ENCODE assay signal across 23 mouse cellular contexts in genomic region chr4:62971991-62972390, GRCm38 (mm10). TPM values are rescaled to one million over a fixed set of nuclear protein-coding genes. Genes with fewer than 3 reads are reported as not detected.
DNase-seq lines count a peak whose midpoint lies in the region; TF ChIP-seq lines count a peak whose summit lies in the region.
"Had no signal": no experiment of that assay in that cellular context is flagged by ENCODE, and none has a peak within 500 bp of the region (broad histone marks: within the 10 kb centered on the region; RNA-seq: fewer than 3 reads in every experiment).

No protein-coding gene starts in this region.

- no peak overlapping the region for H3K9ac ChIP-seq in heart, adult 2 months (ENCODE audit: low read depth, low read length)
- no peak overlapping the region for H3K9ac ChIP-seq in liver, adult 2 months (ENCODE audit: low read depth, low read length)
- H3K9ac ChIP-seq: forebrain, embryonic 13.5 days; heart, embryonic 13.5 days; hindbrain, embryonic 13.5 days; liver, embryonic 14.5 days; midbrain, embryonic 13.5 days; neural tube, embryonic 13.5 days had no signal

- H3K4me1 ChIP-seq in heart, adult 2 months (ENCODE audit: control insufficient read depth, insufficient read depth, low read length), result no peaks in the 10 kb centered on the region
- H3K4me1 ChIP-seq in liver, adult 2 months (ENCODE audit: control insufficient read depth, insufficient read depth, low read length), result no peaks in the 10 kb centered on the region

- TF ChIP-seq EP300 in heart, adult 2 months (IDR thresholded peaks at IDR 0.05; ENCODE audit: insufficient read depth, low read depth, low read length), result no peak

- H3K36me3 ChIP-seq in heart, adult 2 months (ENCODE audit: control insufficient read depth, insufficient read depth, low read length), result no peaks in the 10 kb centered on the region
- no peaks in the 10 kb centered on the region for H3K36me3 ChIP-seq in liver, adult 2 months (ENCODE audit: control insufficient read depth, insufficient read depth, low read length)
- H3K36me3 ChIP-seq: heart, embryonic 13.5 days; hindbrain, embryonic 13.5 days; midbrain, embryonic 13.5 days; neural tube, embryonic 13.5 days had no signal

- WGBS in heart, adult 2 months, result 69% methylated on average over 1 of the region's 1 CpGs
- WGBS in liver, adult 2 months, result 19% methylated on average over 1 of the region's 1 CpGs

- DNase-seq in heart, postnatal 10 days, result peak; percentile 35 to 53
- no peak for DNase-seq in heart, adult 2 months
- DNase-seq in liver, adult 2 months (ENCODE audit: extremely low read depth, low read depth, low spot score), result peak; percentile 3
- no peak for DNase-seq in liver
- DNase-seq in 3T3-L1 (ENCODE audit: low read depth, low spot score), result peak; percentile 60
- peak; percentile 77 for DNase-seq in NIH3T3 (ENCODE audit: low read depth)
- DNase-seq in frontal cortex, postnatal 25 days (ENCODE audit: low spot score in 2 of 2), result no peak
- no peak for DNase-seq in right cerebral cortex, postnatal 36 days (ENCODE audit: low spot score in 2 of 2)
- DNase-seq: adrenal gland, postnatal 10 days; cerebellum, adult 8-10 months; cerebellum, postnatal 36 days; gastrocnemius, postnatal 36 days; heart, postnatal 14 days; layer of hippocampus, postnatal 36 days; left cerebral cortex, postnatal 4 days had no signal

- H3K27ac ChIP-seq in heart, adult 2 months, result no peak overlapping the region
- no peak overlapping the region for H3K27ac ChIP-seq in liver, adult 2 months (replicated peaks; ENCODE audit: insufficient read depth, low read depth, low read length)
- H3K27ac ChIP-seq: forebrain, embryonic 13.5 days; heart, embryonic 13.5 days; hindbrain, embryonic 13.5 days; liver, embryonic 14.5 days; macrophage; midbrain, embryonic 13.5 days; neural tube, embryonic 13.5 days had no signal

- no peak for TF ChIP-seq CTCF in heart, adult 2 months (IDR thresholded peaks at IDR 0.05)
- no peak for TF ChIP-seq CTCF in liver, adult 2 months (IDR thresholded peaks at IDR 0.05; ENCODE audit: low read depth, low read length)

- intact Hi-C loops in heart, postnatal 10 days (cut with DNase I), result no loop called here
- intact Hi-C loops in heart, adult 2 months (cut with DNase I), result no loop called here

- TF ChIP-seq POLR2A in heart, adult 2 months (IDR thresholded peaks at IDR 0.05; ENCODE audit: insufficient read depth, low read depth, low read length), result no peak
- no peak for TF ChIP-seq POLR2A in liver, adult 2 months (IDR thresholded peaks at IDR 0.05; ENCODE audit: extremely low read depth, insufficient read depth, low read length)

- no peak overlapping the region for H3K4me3 ChIP-seq in heart, adult 2 months
- no peak overlapping the region for H3K4me3 ChIP-seq in liver, adult 2 months (ENCODE audit: insufficient read depth, low read depth, low read length)
- H3K4me3 ChIP-seq: forebrain, embryonic 13.5 days; heart, embryonic 13.5 days; hindbrain, embryonic 13.5 days; midbrain, embryonic 13.5 days; neural tube, embryonic 13.5 days had no signal

- H3K79me2 ChIP-seq in heart, adult 2 months (replicated peaks; ENCODE audit: control insufficient read depth, insufficient read depth, low read length), result no peaks in the 10 kb centered on the region
- peaks cover 6% of the 10 kb centered on the region; the same call in 1 of the 2 replicates for H3K79me2 ChIP-seq in liver, adult 2 months (ENCODE audit: control insufficient read depth, insufficient read depth, low read length)

- no peaks in the 10 kb centered on the region for H3K27me3 ChIP-seq in heart, adult 2 months (ENCODE audit: control insufficient read depth, insufficient read depth, low read length)
- no peaks in the 10 kb centered on the region for H3K27me3 ChIP-seq in liver, adult 2 months (ENCODE audit: control insufficient read depth, insufficient read depth, low read length)
- H3K27me3 ChIP-seq: forebrain, embryonic 13.5 days; heart, embryonic 13.5 days; hindbrain, embryonic 13.5 days; midbrain, embryonic 13.5 days; neural tube, embryonic 13.5 days had no signal

RNA-seq across cellular contexts. Expression of gene Zfp618, which starts 6.6 kb away (rescaled TPM):
- total RNA-seq in heart, postnatal 10 days (2021), result 1 to 10 TPM; 4.5 to 5.8 TPM
- 1 to 10 TPM in 1 of 2 experiments, under 1 TPM in 1; 0.37 to 2.2 TPM for total RNA-seq in heart, adult 2 months (2021)
- 0.25 and 0.47 TPM in 2 replicates for polyA plus RNA-seq in heart, adult 2 months (2012; rRNA removed)
- 0.18 and 0.47 TPM in 2 replicates for total RNA-seq in liver, adult 2 months (2014; rRNA removed)
- polyA plus RNA-seq in liver, adult 2 months (2012; rRNA removed), result 0.29 and 0.73 TPM in 2 replicates
- total RNA-seq: CH12.LX had no signal
- polyA plus RNA-seq: macrophage had no signal

Comparison
In these comparisons a context has a peak if more than half of its experiments do, and no peak if none do; other contexts are left out.
1. DNase-seq: peak in heart, postnatal 10 days (2 of 2), liver, adult 2 months (single experiment), 3T3-L1 (single experiment) and NIH3T3 (single experiment); none in heart, adult 2 months (0 of 2), liver (single experiment), frontal cortex, postnatal 25 days (0 of 2) and right cerebral cortex, postnatal 36 days (0 of 2).